Mouse (Mus musculus) hindbrain, embryonic 16.5 days (tissue): Measurements from ENCODE around the gene Kalrn. TPM values are rescaled to one million over a fixed set of nuclear protein-coding genes. Genes with fewer than 3 reads are reported as not detected.

Source experiments
- ATAC-seq: fragments of 200-750 bp; cut with Nextera tagmentation; 2 replicates; pipeline ENCODE4 v1.8.0; 2017; ENCODE audit warnings: moderate TSS enrichment, moderate library complexity
- H3K27ac ChIP-seq: fragments of 300-500 bp; sonication (generic); 2 replicates; pipeline ENCODE4 v1.5.1; 2014; ENCODE audit warnings: low read depth, mild to moderate bottlenecking, control low read depth, low read length, moderate library complexity
- H3K27me3 ChIP-seq: fragments of 300-500 bp; sonication (generic); replicated peaks from 2 replicates; pipeline ENCODE4 v1.6.1; 2014; ENCODE audit warnings: low read length; ENCODE audit not compliant: control insufficient read depth, insufficient read depth
- H3K36me3 ChIP-seq: fragments of 300-500 bp; sonication (generic); 2 replicates; pipeline ENCODE4 v1.6.1; 2014; ENCODE audit warnings: mild to moderate bottlenecking, low read length, moderate library complexity, mixed read lengths; ENCODE audit not compliant: control insufficient read depth, insufficient read depth
- H3K4me1 ChIP-seq: fragments of 300-500 bp; sonication (generic); 2 replicates; pipeline ENCODE4 v1.6.1; 2014; ENCODE audit warnings: low read depth, low read length; ENCODE audit not compliant: control insufficient read depth, insufficient read depth
- H3K4me2 ChIP-seq: fragments of 300-500 bp; sonication (generic); 2 replicates; pipeline ENCODE4 v1.6.1; 2014; ENCODE audit warnings: mild to moderate bottlenecking, low read length, control low read depth, moderate library complexity
- H3K4me3 ChIP-seq: fragments of 300-500 bp; sonication (generic); 2 replicates; pipeline ENCODE4 v1.5.1; 2014; ENCODE audit warnings: mild to moderate bottlenecking, low read length, control low read depth, moderate library complexity
- H3K9ac ChIP-seq: fragments of 300-500 bp; sonication (generic); 2 replicates; pipeline ENCODE4 v1.6.1; 2014; ENCODE audit warnings: low read depth, mild to moderate bottlenecking, control low read depth, low read length, moderate library complexity
- H3K9me3 ChIP-seq: fragments of 300-500 bp; sonication (generic); 2 replicates; pipeline ENCODE4 v1.6.1; 2014; ENCODE audit warnings: mild to moderate bottlenecking, low read length, moderate library complexity; ENCODE audit not compliant: control insufficient read depth
- WGBS: fragments of 180-500 bp; shearing (Covaris S2); extraction: QIAGEN DNeasy Blood & Tissue Kit; methylation state at CpG from one replicate; pipeline ENCODE4 v1.1.7; 2014; 5-methylcytosine and 5-hydroxymethylcytosine counted together
- polyA plus RNA-seq: library from polyadenylated mRNA; unstranded; fragments of >200 nt; fragmentation: Nextera tagmentation; extraction: Ambion mirVana; gene quantifications from 2 replicates; pipeline ENCODE4 v1.2.1, GENCODE M21; 2015

Kalrn gene
- polyA plus RNA-seq, 1 experiment from 2014 or later = 20.9 TPM

GRCm38 (mm10) chr16:34382992-34383391, 190.3 kb downstream of the Kalrn start:
- no peak overlapping the region for H3K27ac ChIP-seq
- no peaks in the 10 kb centered on the region for H3K9me3 ChIP-seq
- ATAC-seq = no peak
- H3K4me2 ChIP-seq = no peak overlapping the region
- H3K4me3 ChIP-seq = no peak overlapping the region
- H3K36me3 ChIP-seq = no peaks in the 10 kb centered on the region
- no peaks in the 10 kb centered on the region for H3K4me1 ChIP-seq
- no peaks in the 10 kb centered on the region for H3K27me3 ChIP-seq
- H3K9ac ChIP-seq = no peak overlapping the region
- 55% methylated on average over 4 of the region's 4 CpGs for WGBS

GRCm38 (mm10) chr16:34376166-34376857, 197.0 kb downstream of the Kalrn start:
- Histone ChIP-seq H3K36me3 (no peaks in the 10 kb centered on the region), H3K4me1 (peaks cover 4% of the 10 kb centered on the region), H3K4me3 (no peak overlapping the region), H3K27me3 (no peaks in the 10 kb centered on the region), H3K4me2 (no peak overlapping the region), H3K27ac (no peak overlapping the region), H3K9me3 (no peaks in the 10 kb centered on the region), H3K9ac (no peak overlapping the region)
- 74% methylated on average over 12 of the region's 12 CpGs for WGBS
- no peak for ATAC-seq

GRCm38 (mm10) chr16:34373519-34373918, 199.8 kb downstream of the Kalrn start:
- no peak for ATAC-seq
- no peaks in the 10 kb centered on the region for H3K27me3 ChIP-seq
- no peaks in the 10 kb centered on the region for H3K36me3 ChIP-seq
- 72% methylated on average over 4 of the region's 4 CpGs for WGBS
- H3K4me2 ChIP-seq = no peak overlapping the region
- H3K9me3 ChIP-seq = no peaks in the 10 kb centered on the region
- H3K27ac ChIP-seq = no peak overlapping the region
- no peak overlapping the region for H3K9ac ChIP-seq
- H3K4me3 ChIP-seq = no peak overlapping the region
- H3K4me1 ChIP-seq = peaks cover 4% of the 10 kb centered on the region

GRCm38 (mm10) chr16:34372103-34372741, 201.1 kb downstream of the Kalrn start:
- 0 out of 2 replicates have a peak, but pooled peaks have one; percentile 15 for ATAC-seq
- WGBS = 75% methylated on average over 15 of the region's 15 CpGs
- no peak overlapping the region for H3K9ac ChIP-seq

DNA sequence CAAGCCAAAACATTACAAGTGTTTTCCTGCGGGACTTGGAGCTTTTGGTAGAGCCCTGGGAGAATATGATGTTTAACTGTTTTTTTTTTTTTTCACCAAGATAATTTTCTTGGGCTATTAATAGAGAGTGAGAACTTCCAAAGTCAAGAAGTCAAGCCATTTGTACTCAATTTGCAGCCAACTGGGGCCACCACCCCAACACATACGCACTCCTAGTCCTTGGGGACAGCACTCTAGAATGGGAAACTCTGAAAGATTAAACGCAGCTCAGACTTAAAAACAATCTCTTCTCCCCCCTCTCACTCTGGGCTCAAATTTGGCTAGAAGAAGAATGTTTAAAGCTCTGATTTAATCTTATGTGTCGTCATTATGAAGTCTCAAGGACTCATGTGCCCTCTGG, 214.1 kb downstream of the Kalrn start:
- Histone ChIP-seq H3K9ac (no peak overlapping the region), H3K36me3 (0 out of 2 replicates have a peak, but pooled peaks cover 3% of the 10 kb centered on the region), H3K4me3 (no peak overlapping the region), H3K9me3 (no peaks in the 10 kb centered on the region), H3K27me3 (no peaks in the 10 kb centered on the region), H3K4me2 (no peak overlapping the region), H3K4me1 (no peaks in the 10 kb centered on the region), H3K27ac (no peak overlapping the region)
- WGBS = 84% methylated on average over 4 of the region's 4 CpGs
- ATAC-seq = no peak

More at GRCm38 (mm10) chr16:34372103-34372741, 201.1 kb downstream of the Kalrn start:
- Histone ChIP-seq H3K27ac (no peak overlapping the region), H3K4me3 (no peak overlapping the region), H3K4me1 (peaks cover 4% of the 10 kb centered on the region), H3K9me3 (no peaks in the 10 kb centered on the region), H3K4me2 (no peak overlapping the region), H3K27me3 (no peaks in the 10 kb centered on the region), H3K36me3 (no peaks in the 10 kb centered on the region)

DNA sequence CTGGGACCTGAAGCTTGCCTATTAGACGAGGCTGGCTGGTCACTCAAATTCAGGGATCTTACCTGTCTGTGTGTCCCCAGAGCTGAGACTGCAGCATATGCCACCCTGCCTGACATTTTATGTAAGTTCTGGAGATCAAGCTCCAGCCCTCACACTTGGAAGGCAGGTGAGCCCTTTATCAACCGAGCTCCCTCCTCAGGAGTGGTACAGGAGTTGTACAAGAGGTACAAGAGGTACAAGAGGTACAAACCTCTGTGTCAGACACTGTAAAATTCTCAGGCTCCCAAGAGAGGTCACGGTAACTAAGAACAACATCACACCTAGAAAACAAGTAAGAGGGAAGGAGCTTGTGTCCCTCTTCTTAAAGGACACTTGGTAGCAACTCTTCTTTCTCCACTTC, 217.8 kb downstream of the Kalrn start:
- H3K36me3 ChIP-seq = 0 out of 2 replicates have a peak, but pooled peaks cover 3% of the 10 kb centered on the region
- ATAC-seq = no peak
- WGBS = 85% methylated on average over 3 of the region's 3 CpGs

DNA sequence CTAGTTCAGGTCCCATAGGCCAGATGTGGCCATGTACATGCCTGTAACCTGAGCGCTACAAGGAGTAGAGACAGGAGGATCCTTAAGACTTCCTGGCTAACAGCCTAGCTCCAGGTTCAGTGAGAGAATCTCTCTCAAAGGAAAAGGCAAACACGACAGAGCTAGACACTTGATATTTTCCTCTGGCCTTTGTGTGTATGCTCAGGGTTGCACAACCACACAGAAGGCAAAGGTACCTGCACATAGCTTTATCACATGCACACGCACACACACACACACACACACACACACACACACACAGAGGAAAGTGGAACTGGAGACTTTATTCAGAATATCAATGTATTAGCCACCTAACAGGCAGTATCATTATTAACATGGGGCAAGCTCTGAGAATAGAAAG, 219.3 kb downstream of the Kalrn start:
- no peak for ATAC-seq
- Histone ChIP-seq H3K4me2 (no peak overlapping the region), H3K27me3 (no peaks in the 10 kb centered on the region), H3K9me3 (no peaks in the 10 kb centered on the region), H3K4me3 (no peak overlapping the region), H3K9ac (no peak overlapping the region), H3K27ac (no peak overlapping the region), H3K36me3 (0 out of 2 replicates have a peak, but pooled peaks cover 3% of the 10 kb centered on the region), H3K4me1 (no peaks in the 10 kb centered on the region)
- WGBS = 80% methylated on average over 3 of the region's 3 CpGs

More for the DNA sequence above, 217.8 kb downstream of the Kalrn start:
- no peak overlapping the region for H3K9ac ChIP-seq
- H3K4me1 ChIP-seq = no peaks in the 10 kb centered on the region
- no peaks in the 10 kb centered on the region for H3K9me3 ChIP-seq
- H3K27me3 ChIP-seq = no peaks in the 10 kb centered on the region
- H3K27ac ChIP-seq = no peak overlapping the region
- H3K4me3 ChIP-seq = no peak overlapping the region
- H3K4me2 ChIP-seq = no peak overlapping the region

DNA sequence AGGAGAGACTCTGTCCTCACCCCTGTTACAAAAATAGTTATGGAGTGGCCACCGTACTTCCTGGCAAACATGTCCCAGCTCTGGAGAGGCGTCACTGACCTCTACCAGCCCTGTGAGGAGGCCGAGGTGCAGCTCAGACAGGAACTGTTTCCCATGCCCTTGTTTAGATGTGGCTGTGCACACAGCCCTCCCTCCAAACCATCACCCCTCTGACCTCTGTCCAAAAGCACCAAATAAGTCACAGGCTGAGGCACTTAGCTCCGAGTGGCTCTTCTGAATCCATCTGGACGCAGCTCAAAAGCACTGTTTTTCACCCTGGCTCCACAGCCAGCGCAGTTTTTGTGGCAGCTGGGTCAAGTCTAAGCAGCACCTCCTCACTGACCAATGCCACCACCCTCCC, 220.6 kb downstream of the Kalrn start:
- Histone ChIP-seq H3K4me2 (no peak overlapping the region), H3K27ac (no peak overlapping the region), H3K4me1 (no peaks in the 10 kb centered on the region), H3K27me3 (no peaks in the 10 kb centered on the region), H3K36me3 (0 out of 2 replicates have a peak, but pooled peaks cover 3% of the 10 kb centered on the region), H3K4me3 (no peak overlapping the region), H3K9me3 (no peaks in the 10 kb centered on the region), H3K9ac (no peak overlapping the region)
- 45% methylated on average over 6 of the region's 6 CpGs for WGBS
- ATAC-seq = no peak

GRCm38 (mm10) chr16:34351575-34352150, 221.7 kb downstream of the Kalrn start:
- no peaks in the 10 kb centered on the region for H3K27me3 ChIP-seq
- 86% methylated on average over 7 of the region's 7 CpGs for WGBS
- no peaks in the 10 kb centered on the region for H3K36me3 ChIP-seq

More at GRCm38 (mm10) chr16:34351575-34352150, 221.7 kb downstream of the Kalrn start:
- ATAC-seq = no peak
- no peak overlapping the region for H3K4me3 ChIP-seq
- no peaks in the 10 kb centered on the region for H3K4me1 ChIP-seq
- H3K4me2 ChIP-seq = no peak overlapping the region
- H3K9ac ChIP-seq = no peak overlapping the region
- no peaks in the 10 kb centered on the region for H3K9me3 ChIP-seq
- no peak overlapping the region for H3K27ac ChIP-seq
